Mouse (Mus musculus) embryonic fibroblast, embryonic 13.5 days (primary cell): ENCODE results near the gene Prdm10.

Source experiments
- CTCF ChIP-seq: IDR thresholded peaks from 2 replicates; pipeline ENCODE4 v1.5.1; 2011; ENCODE audit warnings: mild to moderate bottlenecking, control low read depth, low read length, moderate library complexity, borderline replicate concordance; ENCODE audit not compliant: insufficient read depth
- POLR2A ChIP-seq: IDR thresholded peaks from 2 replicates; pipeline ENCODE4 v1.6.1; 2011; ENCODE audit warnings: low read depth, mild to moderate bottlenecking, control low read depth, low read length, moderate library complexity

DNA sequence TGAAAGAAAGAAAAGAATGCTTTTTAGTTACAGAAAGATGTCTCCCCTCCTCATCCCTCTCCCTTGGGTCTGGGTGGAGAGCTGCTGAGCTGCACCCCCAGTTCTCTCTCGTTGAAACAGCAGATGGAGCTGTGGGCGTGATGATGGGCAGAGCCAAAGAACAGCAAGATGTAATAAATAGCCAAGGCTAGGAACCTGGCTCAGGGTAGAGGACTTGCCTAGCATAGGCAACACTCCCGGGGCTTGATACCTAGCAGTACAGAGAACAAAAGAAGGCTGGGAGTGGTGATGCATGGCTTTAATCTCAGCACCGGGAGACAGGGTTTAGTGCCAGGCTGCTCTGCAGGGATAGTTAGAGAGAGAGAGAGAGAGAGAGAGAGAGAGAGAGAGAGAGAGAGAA is 50.9 kb downstream of the Prdm10 start:
- TF ChIP-seq CTCF (no peak), POLR2A (no peak)
